Mouse (Mus musculus) gastrocnemius, adult 8-10 months (tissue): ENCODE results near the gene Qtrt1. TPM values are rescaled to one million over a fixed set of nuclear protein-coding genes. Genes with fewer than 3 reads are reported as not detected.

Experiments
- DNase-seq, 2 experiments: peaks; one replicate each; pipeline ENCODE4 v3.0.0; 2022; ENCODE audit warnings: low spot score in 2 of 2
- total RNA-seq, 4 experiments: library from RNA; stranded (reverse); gene quantifications; 2 replicates each; pipeline ENCODE4 v1.2.4; 2022

The Qtrt1 gene
- 1 to 10 TPM; 5.8 to 8.0 (median 6.2) TPM for total RNA-seq

GRCm38 (mm10) chr9:21411669-21412550 is at the start of gene Qtrt1:
Qtrt1 (plus strand) TSS chr9:21411837.
- DNase-seq, result peak; percentile 63 to 77

GRCm38 (mm10) chr9:21366541-21367220 is 45.0 kb upstream of the Qtrt1 start:
- peak; percentile 36 to 40 for DNase-seq

DNA sequence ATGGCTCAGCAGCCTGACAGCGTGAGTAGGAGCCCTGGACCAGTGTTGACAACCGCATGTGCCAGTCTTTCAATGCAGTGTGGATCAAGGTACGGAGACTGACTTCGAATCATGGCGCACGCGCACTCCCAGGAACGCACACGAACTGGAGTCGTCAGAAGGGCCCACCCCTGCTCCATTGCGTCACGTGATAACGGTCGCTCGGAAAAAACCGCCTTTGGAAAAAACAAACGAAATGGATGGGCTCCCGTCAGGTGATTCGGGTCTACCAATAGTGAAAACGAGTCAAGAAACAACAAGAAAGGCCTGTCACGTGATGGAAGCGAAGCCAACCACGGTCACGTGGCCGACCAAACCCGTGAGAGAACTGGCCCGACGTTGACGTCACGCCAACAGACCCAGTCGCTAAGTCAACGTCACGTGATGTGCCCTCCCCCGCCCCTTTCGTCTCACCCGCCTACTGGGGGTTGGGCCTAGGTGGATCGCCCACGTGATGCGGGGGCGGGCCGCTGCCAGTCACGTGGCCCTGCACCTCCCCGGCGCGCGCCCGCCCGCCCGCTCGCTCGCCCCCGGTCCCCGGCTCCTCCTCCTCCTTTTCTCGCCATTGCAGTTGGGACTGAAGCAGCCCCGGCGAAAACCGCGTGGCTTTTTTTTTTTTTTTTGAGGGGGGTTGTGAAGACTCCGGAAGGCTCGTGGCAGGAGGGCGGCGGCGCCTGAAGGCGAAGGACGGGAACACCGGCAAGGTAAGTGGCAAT is 44.1 kb upstream of the Qtrt1 start, which contains the start of gene Ilf3:
Gene Ilf3, plus strand, starts transcription at position 515 of the 755 bp plus-strand sequence.
- peak; percentile 100 for DNase-seq

DNA sequence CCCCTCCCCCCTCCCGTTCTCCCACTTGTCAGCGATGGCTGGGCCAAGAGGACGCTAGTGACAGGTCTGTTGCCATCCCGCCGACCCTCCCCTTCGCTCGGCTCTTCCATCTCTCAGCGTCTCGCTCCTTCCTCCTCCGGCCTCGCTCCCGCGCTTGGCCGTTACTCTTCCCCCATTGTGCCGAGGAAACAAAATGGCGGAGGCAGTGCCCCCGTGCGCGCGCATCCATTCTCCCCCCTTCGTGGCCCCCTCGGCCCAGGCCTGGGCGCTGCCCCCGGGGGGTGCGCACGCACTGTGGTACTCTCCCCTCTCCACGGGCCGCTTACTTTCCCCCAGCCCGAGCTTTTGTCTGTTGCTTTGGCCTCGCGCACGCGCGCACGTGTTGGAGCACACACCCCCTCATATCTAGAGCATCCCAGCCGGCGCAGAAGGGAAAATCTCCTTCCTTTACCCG is 43.5 kb upstream of the Qtrt1 start:
- peak; percentile 16 to 48 for DNase-seq

GRCm38 (mm10) chr9:21369080-21369479 is 42.6 kb upstream of the Qtrt1 start:
- no peak for DNase-seq

DNA sequence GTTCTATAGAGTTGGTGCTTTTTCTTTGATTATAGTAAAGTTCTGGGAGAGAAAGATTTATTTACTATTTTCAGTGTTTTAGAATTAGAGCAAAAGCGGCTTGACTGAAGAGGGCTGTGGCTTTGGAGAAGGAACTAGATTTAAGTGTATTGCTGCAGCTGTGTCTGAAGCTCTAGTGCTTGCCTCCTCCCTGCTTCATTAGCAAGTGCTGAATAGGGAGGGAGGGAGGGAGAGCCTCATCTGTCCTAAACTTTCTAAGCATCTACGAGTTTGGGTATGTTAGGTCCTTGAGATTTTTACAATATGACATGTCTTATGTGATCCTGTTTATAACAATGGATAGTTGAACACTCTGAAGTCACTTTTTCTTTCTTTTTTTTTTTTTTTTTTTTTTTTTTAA is 40.8 kb upstream of the Qtrt1 start:
- DNase-seq, result no peak

DNA sequence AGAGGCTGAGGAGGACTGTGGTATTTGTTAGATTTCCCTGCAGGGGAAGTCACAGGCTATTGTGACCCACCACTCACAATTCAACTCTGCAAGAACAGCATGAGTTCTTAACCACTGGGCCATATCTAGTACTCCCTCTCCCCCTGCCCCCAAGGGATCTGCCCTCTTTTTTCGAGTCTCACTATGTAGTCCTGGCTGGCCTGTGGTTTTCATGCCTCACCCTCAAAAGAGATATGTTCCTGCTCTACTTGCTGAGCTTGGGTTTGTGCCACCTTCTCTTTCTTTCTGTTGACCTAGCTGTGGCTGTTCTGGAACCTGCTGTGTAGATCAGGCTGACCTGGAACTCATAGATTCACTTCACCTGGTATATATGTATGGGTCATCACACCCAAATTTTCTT is 39.1 kb upstream of the Qtrt1 start:
- no peak for DNase-seq

- no peak for DNase-seq
Observed at GRCm38 (mm10) chr9:21379195-21379594, 32.4 kb upstream of the Qtrt1 start.

GRCm38 (mm10) chr9:21380868-21381267 is 30.8 kb upstream of the Qtrt1 start:
- DNase-seq, result no peak

DNA sequence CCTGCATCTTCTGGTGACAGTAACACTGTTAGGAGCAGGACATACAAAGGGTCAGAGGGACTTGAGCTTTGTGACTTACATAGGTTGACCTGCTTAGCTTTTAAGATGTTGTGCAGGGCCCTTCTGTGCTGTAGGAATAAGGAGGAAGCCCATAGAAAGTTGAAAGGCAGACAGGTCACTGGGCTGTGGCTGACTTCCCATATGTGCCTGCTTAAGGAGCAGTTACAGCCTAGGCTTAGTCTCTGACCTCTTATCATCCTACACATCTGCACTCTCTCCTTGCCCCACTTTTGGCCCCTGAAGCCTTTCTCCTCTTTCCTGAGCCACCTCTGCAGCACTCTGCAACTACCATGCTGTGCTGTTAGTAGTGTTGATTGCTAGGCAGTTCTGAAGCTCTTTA is 27.7 kb upstream of the Qtrt1 start:
- DNase-seq, result no peak

DNA sequence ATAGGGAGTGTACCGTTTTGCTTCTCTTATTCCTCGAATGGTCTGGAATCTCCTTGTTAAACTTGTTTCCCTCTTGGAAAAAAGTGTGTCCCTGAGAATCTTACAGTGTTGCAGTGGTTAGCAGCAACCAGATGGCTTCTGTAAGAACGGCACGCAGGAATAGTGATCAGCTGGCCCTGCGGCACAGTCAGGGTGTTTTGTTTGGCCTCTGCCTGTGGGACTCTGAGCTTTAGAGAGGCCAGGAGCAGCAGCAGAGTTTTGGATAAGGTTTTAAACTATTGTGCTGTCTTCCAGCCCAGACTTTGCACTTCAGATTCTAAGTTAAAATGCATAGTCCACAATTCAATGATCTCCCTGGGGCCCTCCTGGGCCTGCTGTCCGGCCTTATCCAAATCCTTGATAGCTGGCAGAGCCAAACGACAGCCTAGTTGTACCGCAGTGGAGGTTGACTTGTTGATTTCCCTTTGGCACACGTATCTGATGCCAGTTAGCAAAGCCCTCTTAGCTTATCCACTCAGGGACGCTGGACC is 18.9 kb upstream of the Qtrt1 start:
- no peak for DNase-seq

- DNase-seq, result no peak
Observed at GRCm38 (mm10) chr9:21395692-21396091, 15.9 kb upstream of the Qtrt1 start.

- no peak for DNase-seq
Observed at GRCm38 (mm10) chr9:21397170-21397569, 14.5 kb upstream of the Qtrt1 start.

DNA sequence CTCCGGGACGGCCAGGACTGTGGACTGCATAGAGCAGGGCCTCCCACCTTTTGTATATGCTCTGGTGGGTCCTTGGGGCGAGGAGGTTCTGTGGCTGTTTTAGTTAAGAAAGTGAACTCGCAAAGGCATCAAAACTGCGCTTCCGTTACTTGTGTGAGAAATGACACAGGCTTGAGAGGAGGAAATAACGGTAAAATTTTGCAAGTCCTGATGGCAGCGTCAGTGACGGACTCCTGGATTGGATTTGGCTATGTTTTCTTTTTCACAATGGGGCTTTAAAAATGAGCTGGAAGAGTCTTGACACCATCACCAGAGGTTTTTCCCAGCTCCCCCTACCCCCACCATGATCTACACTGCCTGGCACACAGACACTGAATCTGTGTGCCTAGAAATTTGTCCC is 10.6 kb upstream of the Qtrt1 start:
- DNase-seq, result no peak

DNA sequence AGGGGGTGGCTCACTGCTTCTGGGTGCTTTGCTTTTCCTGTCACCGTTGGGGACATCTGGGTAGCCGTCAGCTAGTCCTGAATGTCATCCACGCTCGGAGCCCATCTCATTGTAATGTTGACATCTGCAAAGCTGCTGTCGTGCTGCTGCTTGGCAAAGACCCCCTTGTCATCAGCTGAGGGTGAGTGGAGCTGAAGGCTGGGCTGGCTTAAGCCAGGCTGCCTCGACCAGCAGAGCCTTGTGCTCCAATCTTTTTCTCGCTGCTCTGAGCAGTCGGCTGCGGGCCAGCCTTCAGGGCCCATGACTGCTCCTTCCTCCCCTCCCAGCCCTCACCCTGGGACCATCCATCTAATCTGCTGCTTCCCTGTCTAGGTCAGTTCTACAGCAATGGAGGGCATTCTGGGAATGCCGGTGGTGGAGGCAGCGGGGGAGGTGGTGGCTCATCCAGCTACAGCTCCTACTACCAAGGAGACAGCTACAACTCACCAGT is 8.8 kb upstream of the Qtrt1 start:
- no peak for DNase-seq

GRCm38 (mm10) chr9:21403745-21404144 is 7.9 kb upstream of the Qtrt1 start:
- no peak for DNase-seq

GRCm38 (mm10) chr9:21405525-21405924 is 6.1 kb upstream of the Qtrt1 start:
- no peak for DNase-seq

- DNase-seq, result no peak
Observed at GRCm38 (mm10) chr9:21407951-21408350, 3.7 kb upstream of the Qtrt1 start.

DNA sequence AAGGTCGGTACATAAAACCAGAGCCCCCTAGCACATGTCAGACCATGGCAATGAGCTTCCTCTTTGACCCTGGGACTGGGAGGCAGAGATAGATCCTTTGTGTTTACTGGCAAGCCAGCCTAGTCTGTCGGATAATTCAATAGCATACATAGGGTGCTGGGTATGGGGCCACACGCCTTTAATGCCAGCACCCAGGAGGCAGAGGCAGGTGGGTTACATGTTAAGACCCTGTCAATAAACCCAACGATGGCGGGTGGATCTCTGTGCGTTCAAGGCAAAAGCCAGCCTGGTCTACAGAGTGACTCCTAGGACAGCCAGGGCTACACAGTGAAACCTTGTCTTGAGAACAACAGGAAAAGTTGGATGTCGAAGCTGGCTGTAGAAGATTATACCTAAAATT is 3.0 kb upstream of the Qtrt1 start:
- DNase-seq, result no peak

- DNase-seq, result peak; percentile 62 to 63
Observed at GRCm38 (mm10) chr9:21409592-21410317, 1.9 kb upstream of the Qtrt1 start.

GRCm38 (mm10) chr9:21417866-21418265 is 6.2 kb downstream of the Qtrt1 start:
- no peak for DNase-seq
